Mouse (Mus musculus) heart, postnatal 10 days (tissue): ENCODE measurements at regions not wholly inside any gene's neighbourhood (a gene's known extent, or its start where the extent isn't known, plus 50 kb on each side); places are given as distances from the start of the nearest gene placed in this dataset.
A peak's percentile ranks its signal among the peaks of the same experiment; 100 is the strongest.

Experiments used
- DNase-seq, 2 experiments: peaks; one replicate each; pipeline ENCODE4 v3.0.0; 2021
- intact Hi-C: fragments of 180-260 bp; cut with DNase I; formaldehyde crosslinking; loops from one replicate; pipeline ENCODE4 v1.15.1; 2025

GRCm38 (mm10) chr1:167905424-167905823 is 216.4 kb downstream of the Lmx1a start:
- intact Hi-C loops: no loop called here
- DNase-seq: no peak

- intact Hi-C loops: loop anchor here (10.0 kb wide), 1 partner anchor 497 kb away; no protein-coding TSS in a partner anchor
Observed at GRCm38 (mm10) chr1:167912074-167912473, 223.0 kb downstream of the Lmx1a start.

GRCm38 (mm10) chr1:167914982-167915561 is 226.0 kb downstream of the Lmx1a start:
- peak; percentile 74 to 83 for DNase-seq
- intact Hi-C loops: loop anchor here (10.0 kb wide), 1 partner anchor 500 kb away; no protein-coding TSS in a partner anchor

More at GRCm38 (mm10) chr1:167912074-167912473, 223.0 kb downstream of the Lmx1a start:
- no peak for DNase-seq

GRCm38 (mm10) chr1:167915578-167916275 is 226.7 kb downstream of the Lmx1a start:
- intact Hi-C loops: loop anchor here (10.0 kb wide), 1 partner anchor 501 kb away; no protein-coding TSS in a partner anchor
- no peak for DNase-seq

- intact Hi-C loops: no loop called here
- no peak for DNase-seq
Observed at GRCm38 (mm10) chr1:167922917-167923316, 233.9 kb downstream of the Lmx1a start.

- no peak for DNase-seq
- intact Hi-C loops: no loop called here
Observed at GRCm38 (mm10) chr1:167928060-167928467, 239.0 kb downstream of the Lmx1a start.

GRCm38 (mm10) chr1:167929729-167930341 is 240.8 kb downstream of the Lmx1a start:
- intact Hi-C loops: no loop called here
- peak in 1 of 2 experiments; percentile 48 for DNase-seq

GRCm38 (mm10) chr1:167932088-167932487 is 243.1 kb downstream of the Lmx1a start:
- intact Hi-C loops: no loop called here
- peak in 1 of 2 experiments; percentile 47 for DNase-seq

GRCm38 (mm10) chr1:167936726-167937125 is 247.7 kb downstream of the Lmx1a start:
- DNase-seq: no peak
- intact Hi-C loops: no loop called here

- DNase-seq: no peak
- intact Hi-C loops: no loop called here
Observed at GRCm38 (mm10) chr1:167938176-167938575, 249.1 kb downstream of the Lmx1a start.

GRCm38 (mm10) chr1:167942037-167942470 is 253.0 kb downstream of the Lmx1a start:
- DNase-seq: peak; percentile 34 to 53

GRCm38 (mm10) chr1:167943121-167943520 is 254.1 kb downstream of the Lmx1a start:
- intact Hi-C loops: loop anchor here (5.0 kb wide), 4 partner anchors 269 to 1554 kb away; no protein-coding TSS in a partner anchor
- DNase-seq: no peak

More at GRCm38 (mm10) chr1:167942037-167942470, 253.0 kb downstream of the Lmx1a start:
- intact Hi-C loops: loop anchor here (5.0 kb wide), 4 partner anchors 270 to 1555 kb away; no protein-coding TSS in a partner anchor

- intact Hi-C loops: no loop called here
- DNase-seq: no peak
Observed at GRCm38 (mm10) chr1:167945615-167946252, 256.7 kb downstream of the Lmx1a start.

GRCm38 (mm10) chr1:167947866-167948265 is 258.8 kb downstream of the Lmx1a start:
- intact Hi-C loops: no loop called here
- DNase-seq: no peak

GRCm38 (mm10) chr1:167951717-167952116 is 262.7 kb downstream of the Lmx1a start:
- intact Hi-C loops: no loop called here
- DNase-seq: no peak

GRCm38 (mm10) chr1:167958531-167958930 is 269.5 kb downstream of the Lmx1a start:
- intact Hi-C loops: no loop called here
- DNase-seq: no peak

- peak; percentile 43 to 47 for DNase-seq
- intact Hi-C loops: no loop called here
Observed at GRCm38 (mm10) chr1:167969545-167969944, 280.5 kb downstream of the Lmx1a start.

GRCm38 (mm10) chr1:167969985-167970384 is 280.9 kb downstream of the Lmx1a start:
- intact Hi-C loops: no loop called here
- DNase-seq: no peak

GRCm38 (mm10) chr1:167976708-167977107 is 287.7 kb downstream of the Lmx1a start:
- DNase-seq: no peak
- intact Hi-C loops: no loop called here

GRCm38 (mm10) chr1:167979187-167979586 is 290.1 kb downstream of the Lmx1a start:
- intact Hi-C loops: no loop called here

GRCm38 (mm10) chr1:167979588-167979987 is 290.6 kb downstream of the Lmx1a start:
- DNase-seq: no peak
- intact Hi-C loops: no loop called here

More at GRCm38 (mm10) chr1:167979187-167979586, 290.1 kb downstream of the Lmx1a start:
- peak in 1 of 2 experiments; percentile 10 for DNase-seq
